Mouse (Mus musculus) C2C12 (cell line): Measurements from ENCODE around the gene Gm10772. TPM values are rescaled to one million over a fixed set of nuclear protein-coding genes. Genes with fewer than 3 reads are reported as not detected.
"Not testable (repeated sequence)": the region's sequence is repeated elsewhere in the genome, so short reads cannot be mapped to it uniquely, and the experiment has no call there.

Experiments
- H3K27me3 ChIP-seq: one replicate; pipeline ENCODE4 v1.6.1; 2011; ENCODE audit not compliant: control insufficient read depth, insufficient read depth, insufficient read length
- H3K36me3 ChIP-seq: one replicate; pipeline ENCODE4 v1.6.1; 2011; ENCODE audit not compliant: control insufficient read depth, insufficient read depth
- H3K4me3 ChIP-seq: one replicate; pipeline ENCODE4 v1.5.1; 2011; ENCODE audit warnings: mild to moderate bottlenecking, control low read depth; ENCODE audit not compliant: poor library complexity, insufficient read depth, severe bottlenecking
- H3K79me2 ChIP-seq: one replicate; pipeline ENCODE4 v1.6.1; 2011; ENCODE audit not compliant: control insufficient read depth, insufficient read depth
- H3K79me3 ChIP-seq: one replicate; pipeline ENCODE4 v1.6.1; 2011; ENCODE audit warnings: low read depth, control low read depth
- H3ac ChIP-seq: one replicate; pipeline ENCODE3; 2011; ENCODE audit warnings: low read depth; ENCODE audit not compliant: control insufficient read depth, insufficient read length
- CEBPB ChIP-seq: IDR thresholded peaks from one replicate; pipeline ENCODE4 v1.6.1; 2011; ENCODE audit warnings: low read depth, mild to moderate bottlenecking, control low read depth, moderate library complexity
- CTCF ChIP-seq: IDR thresholded peaks from one replicate; pipeline ENCODE4 v1.5.1; 2011; ENCODE audit not compliant: control insufficient read depth, insufficient read depth, insufficient read length
- FOSL1 ChIP-seq: IDR thresholded peaks from one replicate; pipeline ENCODE4 v1.8.0; 2011; ENCODE audit warnings: mild to moderate bottlenecking, low read length; ENCODE audit not compliant: poor library complexity, insufficient read depth, severe bottlenecking
- MAX ChIP-seq: IDR thresholded peaks from one replicate; pipeline ENCODE4 v1.6.1; 2011; ENCODE audit warnings: mild to moderate bottlenecking, control low read depth
- MYOD1 ChIP-seq: IDR thresholded peaks from one replicate; pipeline ENCODE4 v1.6.1; 2011; ENCODE audit warnings: low read depth; ENCODE audit not compliant: control insufficient read depth, insufficient read length
- MYOG ChIP-seq: IDR thresholded peaks from one replicate; pipeline ENCODE4 v1.6.1; 2011; ENCODE audit not compliant: control insufficient read depth, insufficient read length; ENCODE audit errors: extremely low read depth
- USF1 ChIP-seq: IDR thresholded peaks from one replicate; pipeline ENCODE4 v1.6.1; 2011; ENCODE audit warnings: low read depth, mild to moderate bottlenecking, control low read depth, moderate library complexity
- long read RNA-seq, 2 experiments: library from polyadenylated mRNA; unstranded; transcript quantifications; one replicate each; pipeline ENCODE4 v2.0.0; 2019 to 2020
- polyA plus RNA-seq: library from polyadenylated mRNA; unstranded; fragments of >200 nt; fragmentation: generic; extraction: Trizol; gene quantifications from one replicate; pipeline ENCODE4 v1.2.1, GENCODE M21; 2012; ENCODE audit warnings: missing spikeins

Gene Gm10772
- polyA plus RNA-seq, result not detected
- long read RNA-seq, experiment 1, result 0 reads
- long read RNA-seq, experiment 2, result 0 reads

DNA sequence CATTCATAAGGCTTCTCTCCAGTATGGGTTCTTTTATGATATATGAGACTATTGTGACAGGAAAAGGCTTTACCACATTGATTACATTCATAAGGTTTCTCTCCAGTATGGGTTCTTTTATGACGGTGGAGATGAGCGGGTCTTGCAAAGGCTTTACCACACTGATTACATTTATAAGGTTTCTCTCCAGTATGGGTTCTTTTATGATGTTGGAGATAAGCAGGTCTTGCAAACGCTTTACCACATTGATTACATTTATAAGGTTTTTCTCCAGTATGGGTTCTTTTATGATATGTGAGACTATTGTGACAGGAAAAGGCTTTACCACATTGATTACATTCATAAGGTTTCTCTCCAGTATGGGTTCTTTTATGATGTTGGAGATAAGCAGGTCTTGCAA lies at the start of gene Gm10772:
TSS of gene Gm10772 (minus strand) at position 101 of the 400 bp plus-strand sequence.
- not testable (repeated sequence) for H3K4me3 ChIP-seq, H3K36me3 ChIP-seq, H3K27me3 ChIP-seq, H3ac ChIP-seq, H3K79me3 ChIP-seq, H3K79me2 ChIP-seq

DNA sequence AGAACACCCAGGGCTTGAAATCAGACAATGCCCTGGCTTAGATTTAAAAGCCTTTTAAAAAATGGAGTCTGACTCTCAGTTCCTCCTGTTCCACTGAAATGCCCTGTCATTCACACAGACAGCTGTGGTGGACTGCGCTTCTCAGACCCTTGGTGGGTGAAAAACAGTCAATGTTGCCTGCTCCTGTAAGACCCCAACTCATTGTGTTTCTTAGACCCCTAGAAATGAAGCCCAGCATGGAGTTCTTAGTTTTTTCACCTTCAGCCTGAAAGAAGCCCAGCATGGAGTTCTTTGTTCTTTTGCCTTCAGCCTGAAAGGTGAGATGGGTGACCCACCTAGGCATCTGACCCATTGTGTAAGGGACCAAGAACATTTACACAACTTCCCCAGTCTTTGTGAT lies 36.5 kb upstream of the Gm10772 start:
- H3K27me3 ChIP-seq, result not testable (repeated sequence)

DNA sequence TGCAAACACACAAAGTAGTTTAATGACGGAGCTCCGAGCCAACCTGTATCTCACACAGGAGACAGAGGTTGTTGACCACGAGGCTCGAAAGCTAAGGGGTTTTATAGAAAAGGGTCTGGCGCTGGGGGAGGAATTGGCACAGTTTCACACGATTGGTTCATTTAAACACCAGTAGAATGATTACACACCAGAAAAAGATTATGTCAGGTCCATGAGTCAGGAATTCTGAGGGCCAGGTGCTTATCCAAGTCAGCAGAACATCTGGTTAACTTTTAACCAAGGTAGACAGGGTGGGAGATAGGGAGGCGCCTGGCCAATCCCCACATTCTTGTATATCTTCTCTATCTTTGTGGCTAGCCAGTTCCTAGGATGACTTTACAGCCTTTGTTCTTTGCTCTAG lies 35.8 kb upstream of the Gm10772 start:
- not testable (repeated sequence) for H3ac ChIP-seq, H3K27me3 ChIP-seq, H3K79me2 ChIP-seq, H3K79me3 ChIP-seq, H3K4me3 ChIP-seq, H3K36me3 ChIP-seq

More for the DNA sequence above, 36.5 kb upstream of the Gm10772 start:
- not testable (repeated sequence) for H3ac ChIP-seq, H3K79me3 ChIP-seq, H3K79me2 ChIP-seq, H3K36me3 ChIP-seq, H3K4me3 ChIP-seq

DNA sequence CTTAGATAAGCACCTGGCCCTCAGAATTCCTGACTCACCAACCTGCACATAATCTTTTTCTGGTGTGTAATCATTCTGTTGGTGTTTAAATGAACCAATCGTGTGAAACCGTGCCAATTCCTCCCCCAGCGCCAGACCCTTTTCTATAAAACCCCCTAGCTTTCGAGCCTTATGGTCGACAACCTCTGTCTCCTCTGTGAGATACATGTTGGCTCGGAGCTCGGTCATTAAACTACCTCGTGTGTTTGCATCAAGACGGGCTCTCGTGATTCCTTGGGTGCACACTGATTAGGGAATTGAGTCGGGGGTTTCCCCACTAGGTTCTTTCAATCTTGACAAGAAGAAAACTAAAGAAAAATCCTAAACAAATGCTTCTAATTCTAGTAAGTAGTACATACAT lies 13.0 kb downstream of the Gm10772 start:
- H3K79me3 ChIP-seq, result no peaks in the 10 kb centered on the region

DNA sequence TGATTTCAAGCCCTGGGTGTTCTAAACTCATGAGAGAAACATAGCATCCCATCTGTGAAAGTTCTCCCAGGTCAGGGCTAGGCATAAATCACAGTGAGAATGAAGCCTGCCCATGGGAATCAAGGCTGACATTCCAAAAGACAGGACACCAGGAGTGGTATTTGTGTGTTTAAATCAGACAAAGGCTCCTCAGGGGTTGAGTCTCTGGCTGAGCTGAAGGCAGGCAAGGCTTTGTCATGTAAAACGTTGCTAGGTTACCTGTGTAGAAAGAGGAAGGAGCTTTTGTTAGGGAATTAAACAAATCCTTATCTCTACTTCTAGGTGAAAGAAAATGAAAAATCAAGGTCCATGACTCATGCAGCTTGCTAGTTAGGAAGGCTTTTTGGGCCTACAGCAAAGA lies 13.6 kb downstream of the Gm10772 start:
- not testable (repeated sequence) for H3K79me3 ChIP-seq, H3ac ChIP-seq, H3K36me3 ChIP-seq, H3K79me2 ChIP-seq, H3K27me3 ChIP-seq, H3K4me3 ChIP-seq

More for the DNA sequence above, 13.0 kb downstream of the Gm10772 start:
- TF ChIP-seq CTCF (no peak), CEBPB (no peak), MYOG (no peak), MAX (no peak), MYOD1 (no peak), FOSL1 (no peak), USF1 (no peak)
- H3K36me3 ChIP-seq, result no peaks in the 10 kb centered on the region
- H3ac ChIP-seq, result no peak overlapping the region
- H3K27me3 ChIP-seq, result no peaks in the 10 kb centered on the region
- no peak overlapping the region for H3K4me3 ChIP-seq
- H3K79me2 ChIP-seq, result no peaks in the 10 kb centered on the region

DNA sequence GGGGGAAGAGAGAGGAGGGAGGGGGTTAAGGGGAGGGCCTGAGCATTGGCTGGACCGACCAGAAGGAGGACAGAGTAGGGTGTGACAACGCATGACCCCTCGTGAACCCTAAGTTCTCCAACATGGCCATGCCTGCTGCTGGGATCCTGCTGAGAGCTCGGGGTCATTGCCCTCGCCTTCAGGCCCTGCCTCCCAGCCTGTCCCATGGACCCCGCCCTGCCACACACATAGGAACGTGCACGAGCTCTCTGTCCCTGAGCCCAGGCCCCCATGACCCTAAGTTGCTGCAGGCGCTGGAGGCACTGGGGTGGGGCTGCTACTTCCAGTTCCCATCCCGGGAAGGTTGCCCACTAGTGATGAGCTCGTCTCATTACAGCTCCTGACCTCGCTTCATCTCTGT lies 48.2 kb downstream of the Gm10772 start:
- not testable (repeated sequence) for H3ac ChIP-seq, H3K27me3 ChIP-seq, H3K36me3 ChIP-seq, H3K4me3 ChIP-seq, H3K79me2 ChIP-seq, H3K79me3 ChIP-seq

Other genes starting within 250 kb of the Gm10772 start
- gene Gm10324, start 108.0 kb downstream of the Gm10772 start, polyA plus RNA-seq, result not detected
- gene 2410141K09Rik, start 213.5 kb upstream of the Gm10772 start, polyA plus RNA-seq, result not detected